Mouse (Mus musculus): ENCODE results near the gene Cysltr1. TPM values are rescaled to one million over a fixed set of nuclear protein-coding genes. Genes with fewer than 3 reads are reported as not detected.

Cysltr1 gene
- polyA plus RNA-seq, 1 experiment from 2014 or later, result 1.4 TPM

- Histone ChIP-seq H3K4me3 (replicated peaks) (no peak overlapping the region), H3K27ac (no peak overlapping the region), H3K4me1 (replicated peaks) (no peaks in the 10 kb centered on the region), H3K36me3 (no peaks in the 10 kb centered on the region), H3K9ac (no peak overlapping the region), H3K4me2 (no peak overlapping the region), H3K9me3 (replicated peaks) (no peaks in the 10 kb centered on the region), H3K27me3 (no peaks in the 10 kb centered on the region)
- DNase-seq (no peak), ATAC-seq (ENCODE audit: low read depth) (no peak)
- WGBS (ENCODE audit: insufficient replicate concordance), result 52% methylated on average over 3 of the region's 3 CpGs
Observed at GRCm38 (mm10) chrX:106578966-106579365, 24.5 kb downstream of the Cysltr1 start.

GRCm38 (mm10) chrX:106555457-106555856 is 48.0 kb downstream of the Cysltr1 start:
- H3K4me3 ChIP-seq (replicated peaks), result no peak overlapping the region
- no peak overlapping the region for H3K27ac ChIP-seq
- no peak for DNase-seq
- no peaks in the 10 kb centered on the region for H3K9me3 ChIP-seq (replicated peaks)
- H3K4me2 ChIP-seq, result no peak overlapping the region
- no peak for ATAC-seq (ENCODE audit: low read depth)
- H3K9ac ChIP-seq, result no peak overlapping the region
- H3K36me3 ChIP-seq, result no peaks in the 10 kb centered on the region
- no peaks in the 10 kb centered on the region for H3K27me3 ChIP-seq
- WGBS (ENCODE audit: insufficient replicate concordance), result 30% methylated on average over 2 of the region's 2 CpGs
- no peaks in the 10 kb centered on the region for H3K4me1 ChIP-seq (replicated peaks)

DNA sequence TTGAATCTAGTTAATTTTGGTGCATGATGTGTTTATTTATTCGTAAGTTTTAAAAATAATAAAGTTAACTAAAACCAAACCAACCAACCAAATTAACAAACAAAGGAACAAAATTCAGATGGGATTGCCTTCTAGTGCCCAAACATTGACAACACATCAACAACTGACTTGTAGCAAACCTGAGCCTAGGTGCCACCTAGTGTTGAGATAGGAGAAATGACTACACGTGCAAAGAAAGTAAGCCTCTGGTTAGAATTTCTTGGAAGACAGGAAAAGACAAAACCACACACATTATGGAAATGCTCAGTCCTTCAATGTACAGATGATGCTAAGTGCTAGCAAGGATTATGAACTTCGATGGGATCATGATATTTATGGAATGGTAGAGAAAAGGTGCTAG is 67.1 kb downstream of the Cysltr1 start:
- 27% methylated on average over 3 of the region's 3 CpGs for WGBS (ENCODE audit: insufficient replicate concordance)
- DNase-seq, result no peak
- no peak overlapping the region for H3K4me2 ChIP-seq
- H3K4me1 ChIP-seq (replicated peaks), result no peaks in the 10 kb centered on the region
- no peak overlapping the region for H3K9ac ChIP-seq
- no peaks in the 10 kb centered on the region for H3K36me3 ChIP-seq
- no peak for ATAC-seq (ENCODE audit: low read depth)
- H3K9me3 ChIP-seq (replicated peaks), result no peaks in the 10 kb centered on the region
- no peaks in the 10 kb centered on the region for H3K27me3 ChIP-seq
- no peak overlapping the region for H3K4me3 ChIP-seq (replicated peaks)
- no peak overlapping the region for H3K27ac ChIP-seq

Other genes starting within 250 kb of the Cysltr1 start
- 0.37 and 0.68 TPM in 2 replicates for gene Fndc3c1, start 118.3 kb downstream of the Cysltr1 start, polyA plus RNA-seq (2015; fragmentation: Nextera tagmentation; extraction: Ambion mirVana)
- not detected in 2 replicates for gene Gm5127, start 20.5 kb downstream of the Cysltr1 start, polyA plus RNA-seq (2015; fragmentation: Nextera tagmentation; extraction: Ambion mirVana)
- 2.5 and 2.6 TPM in 2 replicates for gene Rtl3, start 237.0 kb upstream of the Cysltr1 start, polyA plus RNA-seq (2015; fragmentation: Nextera tagmentation; extraction: Ambion mirVana)

Data from liver, embryonic 13.5 days (tissue).